Mouse (Mus musculus) adipose tissue, adult 10 weeks (tissue): ENCODE measurements around the gene Prkag1. TPM values are rescaled to one million over a fixed set of nuclear protein-coding genes. Genes with fewer than 3 reads are reported as not detected.

Source experiments
- polyA plus RNA-seq: library from polyadenylated mRNA; stranded (reverse); fragments of 350-450 nt; fragmentation: Illumina TruSeq; extraction: RNeasy Lipid Tissue Mini Kit (QIAGEN cat#74804); gene quantifications from one replicate; pipeline ENCODE4 v1.2.3, GENCODE M21; 2014; ENCODE audit warnings: low read depth, low replicate concordance

The Prkag1 gene
- polyA plus RNA-seq, result 73.1 TPM

GRCm38 (mm10) chr15:98830736-98831683, at the start of gene Prkag1:
Prkag1 (minus strand) TSS chr15:98831521.

GRCm38 (mm10) chr15:98871070-98871915, 40.0 kb upstream of the Prkag1 start, which contains the start of gene Kmt2d:
Kmt2d (minus strand) TSS chr15:98871204.

GRCm38 (mm10) chr15:98809390-98809789, 21.9 kb downstream of the Prkag1 start, which contains the start of gene Ddn:
Ddn (minus strand) TSS chr15:98809490.

GRCm38 (mm10) chr15:98789661-98790535, 41.4 kb downstream of the Prkag1 start, which contains the start of gene Wnt1:
Wnt1 (plus strand) TSS chr15:98789857.

GRCm38 (mm10) chr15:98777762-98778161, 53.6 kb downstream of the Prkag1 start, which contains the start of gene Wnt10b:
Wnt10b (minus strand) TSS chr15:98778150.

Other genes with a start within 250 kb of the Prkag1 start
- 87.3 TPM for gene Adcy6, start 221.4 kb downstream of the Prkag1 start, polyA plus RNA-seq
- 7.3 TPM for gene Cacnb3, start 200.7 kb downstream of the Prkag1 start, polyA plus RNA-seq
- gene Ddx23, start 168.6 kb downstream of the Prkag1 start, polyA plus RNA-seq, result 45.2 TPM
- gene Rnd1, start 154.1 kb downstream of the Prkag1 start, polyA plus RNA-seq, result 1.3 TPM
- 5.6 TPM for gene Ccdc65, start 123.3 kb downstream of the Prkag1 start, polyA plus RNA-seq
- gene Fkbp11, start 103.3 kb downstream of the Prkag1 start, polyA plus RNA-seq, result 41.6 TPM
- 114 TPM for gene Arf3, start 68.3 kb downstream of the Prkag1 start, polyA plus RNA-seq
- 2.8 TPM for gene Wnt10b, start 53.4 kb downstream of the Prkag1 start, polyA plus RNA-seq
- gene Wnt1, start 41.7 kb downstream of the Prkag1 start, polyA plus RNA-seq, result not detected
- gene Ddn, start 22.0 kb downstream of the Prkag1 start, polyA plus RNA-seq, result not detected
- gene Kmt2d, start 39.7 kb upstream of the Prkag1 start, polyA plus RNA-seq, result 33.8 TPM
- 4.4 TPM for gene Rhebl1, start 63.0 kb upstream of the Prkag1 start, polyA plus RNA-seq
- 0.97 TPM for gene Dhh, start 67.0 kb upstream of the Prkag1 start, polyA plus RNA-seq
- 22.8 TPM for gene Lmbr1l, start 86.7 kb upstream of the Prkag1 start, polyA plus RNA-seq
- 537 TPM for gene Tuba1b, start 103.0 kb upstream of the Prkag1 start, polyA plus RNA-seq
- gene Gm49450, start 122.0 kb upstream of the Prkag1 start, polyA plus RNA-seq, result not detected
- gene Tuba1a, start 122.2 kb upstream of the Prkag1 start, polyA plus RNA-seq, result 299 TPM
- 81.1 TPM for gene Tuba1c, start 198.4 kb upstream of the Prkag1 start, polyA plus RNA-seq
- gene Prph, start 223.7 kb upstream of the Prkag1 start, polyA plus RNA-seq, result 0.45 TPM
- 1.6 TPM for gene Troap, start 243.1 kb upstream of the Prkag1 start, polyA plus RNA-seq